Mouse (Mus musculus) telencephalon, adult 2 months (tissue): ENCODE measurements around the gene Vmn1r16.
"Not testable (repeated sequence)": the region's sequence is repeated elsewhere in the genome, so short reads cannot be mapped to it uniquely, and the experiment has no call there.

Source experiments
- DNase-seq: peaks from one replicate; pipeline ENCODE4 v3.0.0-alpha.2; 2011; ENCODE audit warnings: low read depth, low spot score

Vmn1r16 gene

GRCm38 (mm10) chr6:57329394-57329793 is at the start of gene Vmn1r16:
TSS of gene Vmn1r16 (minus strand) at chr6:57329494.
- no peak for DNase-seq

- DNase-seq = no peak
Observed at GRCm38 (mm10) chr6:57367496-57367895, 38.2 kb upstream of the Vmn1r16 start.

GRCm38 (mm10) chr6:57365866-57366265 is 36.6 kb upstream of the Vmn1r16 start:
- not testable (repeated sequence) for DNase-seq

GRCm38 (mm10) chr6:57363627-57364026 is 34.3 kb upstream of the Vmn1r16 start, which contains the start of gene Vmn1r17:
TSS of gene Vmn1r17 (minus strand) at chr6:57363727.
- no peak for DNase-seq

- peak; percentile 67 for DNase-seq
Observed at GRCm38 (mm10) chr6:57356864-57357263, 27.6 kb upstream of the Vmn1r16 start.

- no peak for DNase-seq
Observed at GRCm38 (mm10) chr6:57326176-57326575, 3.1 kb downstream of the Vmn1r16 start.

- DNase-seq = peak; percentile 19
Observed at GRCm38 (mm10) chr6:57278952-57279351, 50.3 kb downstream of the Vmn1r16 start.

GRCm38 (mm10) chr6:57272517-57272916 is 56.8 kb downstream of the Vmn1r16 start:
- no peak for DNase-seq

GRCm38 (mm10) chr6:57271881-57272280 is 57.4 kb downstream of the Vmn1r16 start:
- DNase-seq = no peak
